Mouse (Mus musculus): ENCODE results near the gene Ppp1r14a. TPM values are rescaled to one million over a fixed set of nuclear protein-coding genes. Genes with fewer than 3 reads are reported as not detected.

The Ppp1r14a gene
- polyA plus RNA-seq, 1 experiment from 2014 or later: 5.1 TPM

DNA sequence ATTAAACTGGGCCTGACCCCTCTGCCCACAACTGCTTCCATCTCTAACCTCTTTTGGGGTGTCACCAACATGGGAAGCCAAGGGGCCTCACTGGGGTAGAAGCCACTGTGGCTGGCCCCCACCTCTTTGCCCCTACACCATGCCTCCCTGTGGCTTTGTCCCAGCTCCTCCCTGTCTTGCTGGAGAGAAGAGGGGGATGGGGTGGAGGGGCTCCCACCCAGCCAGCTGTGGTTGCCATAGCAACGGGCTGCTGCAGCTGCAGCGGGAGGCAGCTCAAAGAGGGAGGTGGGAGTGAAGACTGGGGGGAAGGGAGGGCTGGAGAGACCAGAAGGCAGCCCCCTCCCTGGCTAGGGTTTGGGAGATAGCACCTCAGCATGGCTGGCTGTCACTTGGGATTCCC lies 28.4 kb downstream of the Ppp1r14a start:
- in situ Hi-C loops (cut with MboI; ENCODE audit: low pct_unique_long_range_greater_than_20kb): no loop called here
- CTCF ChIA-PET: no interaction called here
- ATAC-seq: no peak
- POLR2A ChIA-PET: no interaction called here
- DNase-seq (ENCODE audit: low read depth, low spot score): no peak
- no peaks in the 10 kb centered on the region for H3K27me3 ChIP-seq
- no peak for TF ChIP-seq CTCF (IDR thresholded peaks at IDR 0.05)

- ATAC-seq (no peak), DNase-seq (ENCODE audit: low read depth, low spot score) (no peak)
- ChIA-PET POLR2A (no interaction called here), CTCF (no interaction called here)
- in situ Hi-C loops (cut with MboI; ENCODE audit: low pct_unique_long_range_greater_than_20kb): no loop called here
- no peaks in the 10 kb centered on the region for H3K27me3 ChIP-seq
- TF ChIP-seq CTCF (IDR thresholded peaks at IDR 0.05): no peak
Measured at GRCm38 (mm10) chr7:29318115-29318911, 29.2 kb downstream of the Ppp1r14a start.

- in situ Hi-C loops (cut with MboI; ENCODE audit: low pct_unique_long_range_greater_than_20kb): no loop called here
- no peak for ATAC-seq
- no peak for DNase-seq (ENCODE audit: low read depth, low spot score)
- H3K27me3 ChIP-seq: no peaks in the 10 kb centered on the region
- ChIA-PET CTCF (interaction anchor here (0.9 to 1.4 kb wide), 2 partner anchors 25 to 203 kb away, joined by 3 to 4 read pairs; no protein-coding TSS in a partner anchor), POLR2A (no interaction called here)
- no peak for TF ChIP-seq CTCF (IDR thresholded peaks at IDR 0.05)
Measured at GRCm38 (mm10) chr7:29319337-29320307, 30.5 kb downstream of the Ppp1r14a start.

GRCm38 (mm10) chr7:29327087-29327486 lies 38.0 kb downstream of the Ppp1r14a start:
- ChIA-PET CTCF (interaction anchor here (1.2 kb wide), 1 partner anchor 20 kb away, joined by 3 read pairs; no protein-coding TSS in a partner anchor), POLR2A (no interaction called here)
- no peak for TF ChIP-seq CTCF (IDR thresholded peaks at IDR 0.05)
- ATAC-seq (no peak), DNase-seq (ENCODE audit: low read depth, low spot score) (no peak)
- in situ Hi-C loops (cut with MboI; ENCODE audit: low pct_unique_long_range_greater_than_20kb): no loop called here
- no peaks in the 10 kb centered on the region for H3K27me3 ChIP-seq

GRCm38 (mm10) chr7:29328984-29329383 lies 39.9 kb downstream of the Ppp1r14a start:
- DNase-seq (ENCODE audit: low read depth, low spot score) (no peak), ATAC-seq (no peak)
- ChIA-PET POLR2A (no interaction called here), CTCF (no interaction called here)
- no peak for TF ChIP-seq CTCF (IDR thresholded peaks at IDR 0.05)
- in situ Hi-C loops (cut with MboI; ENCODE audit: low pct_unique_long_range_greater_than_20kb): no loop called here
- H3K27me3 ChIP-seq: no peaks in the 10 kb centered on the region

DNA sequence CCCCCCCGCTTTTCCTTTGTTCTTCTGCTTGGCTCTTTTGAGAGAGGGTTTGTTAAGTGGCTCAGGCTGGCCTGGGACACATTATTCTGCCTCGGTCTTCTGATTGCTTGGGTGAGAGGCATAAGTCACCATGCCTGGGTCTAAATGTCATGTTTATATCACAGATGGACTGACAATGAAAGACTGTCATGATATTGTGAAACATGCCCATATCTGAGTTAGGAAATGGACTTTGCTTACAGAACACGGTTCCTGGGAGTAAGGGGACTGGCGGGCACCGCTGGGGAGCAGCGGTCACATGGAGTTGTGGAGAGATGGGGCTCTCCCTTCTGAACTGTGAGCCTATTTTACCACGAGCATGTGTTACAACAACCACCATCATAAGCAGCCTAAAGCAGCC lies 45.0 kb downstream of the Ppp1r14a start:
- ChIA-PET CTCF (no interaction called here), POLR2A (no interaction called here)
- in situ Hi-C loops (cut with MboI; ENCODE audit: low pct_unique_long_range_greater_than_20kb): no loop called here

GRCm38 (mm10) chr7:29335276-29335675 lies 46.2 kb downstream of the Ppp1r14a start:
- no peak for ATAC-seq
- in situ Hi-C loops (cut with MboI; ENCODE audit: low pct_unique_long_range_greater_than_20kb): no loop called here
- POLR2A ChIA-PET: no interaction called here
- no peak for DNase-seq (ENCODE audit: low read depth, low spot score)
- TF ChIP-seq CTCF (IDR thresholded peaks at IDR 0.05): no peak
- CTCF ChIA-PET: no interaction called here
- no peaks in the 10 kb centered on the region for H3K27me3 ChIP-seq

More for the DNA sequence above, 45.0 kb downstream of the Ppp1r14a start:
- DNase-seq (ENCODE audit: low read depth, low spot score) (no peak), ATAC-seq (no peak)
- no peaks in the 10 kb centered on the region for H3K27me3 ChIP-seq
- no peak for TF ChIP-seq CTCF (IDR thresholded peaks at IDR 0.05)

DNA sequence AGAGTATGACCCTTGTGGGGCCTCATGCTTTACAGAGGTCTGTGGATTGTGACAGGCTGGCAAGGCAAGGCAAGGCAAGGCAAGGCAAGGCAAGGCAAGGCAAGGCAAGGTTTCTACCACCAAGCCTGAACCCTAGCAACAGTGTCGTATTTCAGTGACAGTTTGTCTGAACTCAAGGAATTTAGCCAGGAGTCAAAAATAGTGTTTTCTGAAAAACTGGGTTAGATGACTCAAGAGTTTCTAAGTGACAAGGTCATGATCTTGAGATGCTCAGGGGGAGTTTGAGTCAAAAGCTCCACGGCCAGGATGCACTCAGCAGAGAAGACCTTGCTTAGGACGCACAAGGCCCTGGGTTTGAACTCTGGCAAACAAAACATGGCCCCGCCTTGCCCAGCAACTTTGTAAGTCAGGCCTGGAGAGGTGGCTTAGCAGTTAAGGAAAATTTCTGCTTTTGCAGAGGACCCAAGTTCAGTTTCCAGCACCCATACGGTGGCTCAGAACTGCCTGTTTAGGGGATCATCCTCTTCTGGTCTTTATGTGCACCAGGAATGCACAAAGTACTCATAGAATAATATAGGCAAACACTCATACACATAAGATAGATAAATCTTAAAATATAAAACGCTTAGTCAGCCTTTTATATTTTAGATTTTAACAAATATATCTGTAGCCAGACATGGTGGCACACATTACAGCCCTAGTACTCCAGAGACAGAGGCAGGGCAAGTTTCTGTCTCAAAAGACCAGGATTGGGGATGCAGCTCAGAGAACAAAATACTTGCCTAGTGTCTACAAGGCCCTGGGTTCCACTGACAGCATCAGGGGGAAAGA lies 46.9 kb downstream of the Ppp1r14a start:
- POLR2A ChIA-PET: no interaction called here
- in situ Hi-C loops (cut with MboI; ENCODE audit: low pct_unique_long_range_greater_than_20kb): no loop called here
- no peak for TF ChIP-seq CTCF (IDR thresholded peaks at IDR 0.05)
- CTCF ChIA-PET: no interaction called here
- no peak for DNase-seq (ENCODE audit: low read depth, low spot score)
- no peaks in the 10 kb centered on the region for H3K27me3 ChIP-seq
- ATAC-seq: no peak

- ChIA-PET POLR2A (no interaction called here), CTCF (no interaction called here)
- no peak for TF ChIP-seq CTCF (IDR thresholded peaks at IDR 0.05)
- in situ Hi-C loops (cut with MboI; ENCODE audit: low pct_unique_long_range_greater_than_20kb): no loop called here
- no peak for ATAC-seq
- H3K27me3 ChIP-seq: no peaks in the 10 kb centered on the region
- DNase-seq (ENCODE audit: low read depth, low spot score): no peak
Measured at GRCm38 (mm10) chr7:29336795-29337319, 47.7 kb downstream of the Ppp1r14a start.

GRCm38 (mm10) chr7:29337766-29338165 lies 48.7 kb downstream of the Ppp1r14a start:
- no peak for DNase-seq (ENCODE audit: low read depth, low spot score)
- no peak for ATAC-seq
- in situ Hi-C loops (cut with MboI; ENCODE audit: low pct_unique_long_range_greater_than_20kb): no loop called here
- ChIA-PET CTCF (no interaction called here), POLR2A (no interaction called here)
- no peak for TF ChIP-seq CTCF (IDR thresholded peaks at IDR 0.05)
- no peaks in the 10 kb centered on the region for H3K27me3 ChIP-seq

All from Patski (cell line).